Mouse (Mus musculus) megakaryocyte, embryonic 14.5 days (primary cell): Measurements from ENCODE around the gene Aldh3a2.

Experiments
- FLI1 ChIP-seq: IDR thresholded peaks from 2 replicates; pipeline ENCODE4 v1.6.1; 2012; ENCODE audit warnings: low read length, inconsistent platforms, mixed read lengths
- GATA1 ChIP-seq: IDR thresholded peaks from 3 replicates; pipeline ENCODE4 v1.6.1; 2012; ENCODE audit warnings: mixed read lengths, low read length, inconsistent platforms, borderline replicate concordance

DNA sequence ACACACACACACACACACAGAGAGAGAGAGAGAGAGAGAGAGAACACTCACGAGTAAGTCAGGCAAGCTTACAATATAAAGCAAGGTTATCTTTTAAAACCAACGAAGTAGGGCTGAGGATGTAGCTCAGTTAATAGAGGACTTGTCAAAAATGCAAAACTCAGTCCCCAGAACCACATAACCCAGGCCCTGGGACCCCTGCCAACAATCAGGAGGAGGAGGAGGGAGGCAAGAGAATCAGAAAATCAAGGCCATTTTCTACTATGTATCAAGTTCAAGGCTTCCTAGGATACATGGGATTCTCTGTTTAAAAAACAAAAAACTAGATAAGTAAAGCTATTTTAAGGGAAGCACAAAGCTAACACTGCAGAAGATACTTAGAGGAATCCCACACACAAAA is 49.6 kb upstream of the Aldh3a2 start:
- TF ChIP-seq GATA1 (no peak), FLI1 (no peak)
